Mouse (Mus musculus): ENCODE results near the gene Ankzf1.

Ankzf1 gene

GRCm38 (mm10) chr1:75187914-75188483 is 4.0 kb upstream of the Ankzf1 start:
- no peak for DNase-seq (ENCODE audit: extremely low spot score, low read depth, low spot score)

GRCm38 (mm10) chr1:75190577-75190976 is 1.4 kb upstream of the Ankzf1 start:
- no peak for DNase-seq (ENCODE audit: extremely low spot score, low read depth, low spot score)

- DNase-seq (ENCODE audit: extremely low spot score, low read depth, low spot score): no peak
These were observed 711 bp upstream of the Ankzf1 start for GRCm38 (mm10) chr1:75191258-75191621.

DNA sequence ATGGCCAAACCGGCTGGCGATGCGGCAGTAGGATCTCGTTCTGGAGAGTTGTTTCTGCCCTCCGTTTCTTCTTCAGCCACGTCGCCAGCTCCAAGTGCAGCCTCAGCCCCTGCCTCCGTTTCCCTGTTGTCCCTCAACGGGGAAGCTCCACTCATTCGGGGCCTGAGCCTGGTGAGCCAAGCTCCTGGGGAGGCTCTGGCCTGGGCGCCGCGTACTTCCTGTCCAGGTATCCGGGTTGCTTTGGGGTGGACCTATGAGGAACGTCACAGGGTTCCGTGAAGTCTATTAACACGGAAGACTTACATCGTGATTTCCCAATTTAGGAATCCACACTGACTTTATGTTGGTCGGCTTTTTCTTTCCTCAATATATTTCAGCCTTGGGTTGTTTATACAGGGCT is 501 bp downstream of the Ankzf1 start:
- no peak for DNase-seq (ENCODE audit: extremely low spot score, low read depth, low spot score)

DNA sequence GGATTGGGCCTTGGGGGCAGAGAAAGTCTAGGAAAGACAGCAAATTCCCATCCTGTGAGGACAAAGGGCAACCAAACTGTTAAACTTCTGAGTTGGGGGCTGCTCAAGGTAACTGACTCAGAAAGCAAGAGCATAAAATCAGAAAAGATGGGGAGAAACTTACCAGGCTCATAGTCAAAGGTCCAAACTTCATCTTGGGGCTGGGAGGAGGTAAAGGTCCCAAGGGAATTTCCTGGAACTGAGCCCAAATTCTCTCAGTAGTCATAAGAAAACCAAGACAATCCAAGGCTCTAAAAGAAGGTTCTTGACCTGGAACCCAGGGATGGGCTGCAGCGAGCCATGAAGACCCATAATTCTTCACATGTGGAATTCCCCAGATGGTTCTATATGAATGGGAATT is 9.3 kb downstream of the Ankzf1 start:
- DNase-seq (ENCODE audit: extremely low spot score, low read depth, low spot score): no peak

DNA sequence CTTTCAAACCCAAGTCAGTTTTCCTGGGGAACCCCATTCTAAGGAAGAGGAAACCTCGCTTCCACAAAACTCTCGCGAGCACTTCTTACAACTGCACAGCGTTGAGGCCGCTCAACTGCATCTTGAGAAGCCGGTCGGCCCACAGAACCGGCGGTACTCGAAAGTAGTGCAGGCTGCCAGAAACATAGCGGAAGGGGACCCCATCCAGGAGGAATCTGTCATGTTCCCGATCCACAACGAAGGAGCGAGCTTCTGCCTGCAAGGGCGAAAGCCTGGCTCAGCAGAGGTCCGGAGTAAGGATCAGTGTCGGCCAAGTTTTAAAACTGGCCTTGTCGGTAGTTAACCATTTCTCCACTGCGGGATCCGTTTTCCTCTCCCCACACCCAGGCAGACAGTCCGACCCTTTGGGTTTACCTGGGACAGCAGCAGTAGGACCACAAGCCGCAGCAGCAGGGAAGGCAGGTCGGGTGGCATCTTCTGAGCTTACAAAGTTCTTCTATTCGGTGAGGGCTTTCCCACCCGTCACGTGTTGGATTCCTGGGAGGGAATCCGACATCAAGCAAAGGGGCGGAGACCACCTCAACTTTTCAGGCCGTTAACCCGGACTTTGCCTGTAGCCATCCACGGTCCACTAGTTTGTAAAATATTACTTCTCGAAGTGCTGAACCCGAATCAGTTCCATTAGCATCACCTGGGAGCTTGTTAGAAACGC is 17.2 kb downstream of the Ankzf1 start:
- no peak for DNase-seq (ENCODE audit: extremely low spot score, low read depth, low spot score)

GRCm38 (mm10) chr1:75210136-75211087 is 18.5 kb downstream of the Ankzf1 start, which contains the start of the genes Glb1l and Stk16:
Gene Glb1l, minus strand, starts transcription at chr1:75210813.
Gene Stk16, plus strand, starts transcription at chr1:75210838.
- DNase-seq (ENCODE audit: extremely low spot score, low read depth, low spot score): peak; percentile 89

- DNase-seq (ENCODE audit: extremely low spot score, low read depth, low spot score): no peak
These were observed 19.3 kb downstream of the Ankzf1 start for GRCm38 (mm10) chr1:75211141-75211708.

GRCm38 (mm10) chr1:75212542-75212941 is 20.6 kb downstream of the Ankzf1 start:
- DNase-seq (ENCODE audit: extremely low spot score, low read depth, low spot score): no peak

- DNase-seq (ENCODE audit: extremely low spot score, low read depth, low spot score): no peak
These were observed 21.1 kb downstream of the Ankzf1 start for GRCm38 (mm10) chr1:75213096-75213495.

- no peak for DNase-seq (ENCODE audit: extremely low spot score, low read depth, low spot score)
These were observed 22.5 kb downstream of the Ankzf1 start for GRCm38 (mm10) chr1:75214442-75214841.

DNA sequence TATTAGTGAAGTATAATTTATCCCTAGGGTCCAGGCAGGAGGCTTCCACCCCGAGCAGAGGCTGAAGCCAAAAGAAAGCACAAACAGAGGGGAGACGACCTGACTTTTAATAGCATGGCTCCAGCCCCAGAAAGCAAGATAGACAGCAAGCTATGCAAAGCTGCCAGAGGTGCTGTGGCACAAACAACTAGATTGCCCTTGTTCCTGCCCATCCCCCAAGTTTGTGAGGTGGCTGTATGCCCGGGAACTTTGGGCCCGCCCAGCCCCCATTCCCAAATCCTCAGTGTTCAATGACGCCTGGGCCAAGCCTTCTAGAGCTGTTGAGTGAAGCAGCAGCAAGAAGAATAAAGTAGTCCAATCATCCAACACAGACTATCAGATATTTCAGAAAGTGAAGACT is 22.9 kb downstream of the Ankzf1 start:
- DNase-seq (ENCODE audit: extremely low spot score, low read depth, low spot score): no peak

DNA sequence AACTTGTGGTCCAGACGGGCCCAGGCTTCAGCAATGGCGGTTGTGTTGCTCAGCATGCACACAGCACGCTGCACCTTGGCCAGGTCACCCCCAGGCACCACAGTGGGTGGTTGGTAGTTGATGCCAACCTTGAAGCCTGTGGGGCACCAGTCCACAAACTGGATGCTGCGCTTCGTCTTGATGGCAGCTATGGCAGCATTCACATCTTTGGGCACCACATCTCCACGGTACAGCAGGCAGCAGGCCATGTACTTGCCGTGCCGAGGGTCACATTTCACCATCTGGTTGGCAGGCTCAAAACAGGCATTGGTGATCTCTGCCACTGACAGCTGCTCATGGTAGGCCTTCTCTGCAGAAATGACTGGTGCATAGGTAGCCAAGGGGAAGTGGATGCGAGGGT is 23.8 kb downstream of the Ankzf1 start:
- DNase-seq (ENCODE audit: extremely low spot score, low read depth, low spot score): no peak

- no peak for DNase-seq (ENCODE audit: extremely low spot score, low read depth, low spot score)
These were observed 25.0 kb downstream of the Ankzf1 start for GRCm38 (mm10) chr1:75216797-75217585.

DNA sequence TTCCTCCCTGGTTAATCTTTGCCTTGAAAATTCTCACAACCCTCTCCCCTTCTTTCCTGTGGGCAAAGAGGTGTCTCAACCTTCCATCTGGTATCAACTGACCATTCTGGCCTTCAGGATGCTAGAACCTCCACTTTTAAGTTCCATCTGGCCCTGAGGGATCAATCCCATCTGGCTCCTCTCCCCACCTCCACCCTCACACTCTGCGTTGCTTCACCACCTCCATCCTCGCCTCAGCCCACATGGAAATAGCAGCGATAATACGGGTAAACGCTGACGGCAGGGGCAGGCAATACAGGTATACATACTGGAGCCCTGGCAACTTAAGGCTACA is 25.9 kb downstream of the Ankzf1 start:
- no peak for DNase-seq (ENCODE audit: extremely low spot score, low read depth, low spot score)

- no peak for DNase-seq (ENCODE audit: extremely low spot score, low read depth, low spot score)
These were observed 26.5 kb downstream of the Ankzf1 start for GRCm38 (mm10) chr1:75218227-75219001.

GRCm38 (mm10) chr1:75219078-75219477 is 27.1 kb downstream of the Ankzf1 start:
- no peak for DNase-seq (ENCODE audit: extremely low spot score, low read depth, low spot score)

- DNase-seq (ENCODE audit: extremely low spot score, low read depth, low spot score): no peak
These were observed 27.6 kb downstream of the Ankzf1 start, which contains the start of gene Tuba4a for GRCm38 (mm10) chr1:75219531-75219930. Gene Tuba4a, minus strand, starts transcription at chr1:75219865.

DNA sequence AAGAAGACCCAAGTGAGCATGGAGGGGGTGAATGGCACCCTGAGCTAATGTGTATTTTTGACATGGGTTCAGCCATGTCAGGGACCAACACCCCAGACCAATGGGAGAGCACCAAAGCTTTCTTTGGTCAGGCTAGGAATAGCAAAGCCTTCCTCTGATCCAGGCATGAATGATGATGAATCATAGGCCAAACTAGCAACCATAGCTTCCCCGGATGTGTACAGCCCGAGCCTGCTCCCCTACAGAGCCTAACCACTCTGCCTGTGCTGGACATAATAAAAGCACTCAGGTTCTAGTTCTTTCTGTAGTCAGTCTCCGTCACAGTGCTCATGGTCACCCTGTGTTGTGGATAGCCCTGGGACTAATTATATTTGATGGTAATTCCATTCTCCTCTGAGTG is 29.6 kb downstream of the Ankzf1 start:
- DNase-seq (ENCODE audit: extremely low spot score, low read depth, low spot score): no peak

DNA sequence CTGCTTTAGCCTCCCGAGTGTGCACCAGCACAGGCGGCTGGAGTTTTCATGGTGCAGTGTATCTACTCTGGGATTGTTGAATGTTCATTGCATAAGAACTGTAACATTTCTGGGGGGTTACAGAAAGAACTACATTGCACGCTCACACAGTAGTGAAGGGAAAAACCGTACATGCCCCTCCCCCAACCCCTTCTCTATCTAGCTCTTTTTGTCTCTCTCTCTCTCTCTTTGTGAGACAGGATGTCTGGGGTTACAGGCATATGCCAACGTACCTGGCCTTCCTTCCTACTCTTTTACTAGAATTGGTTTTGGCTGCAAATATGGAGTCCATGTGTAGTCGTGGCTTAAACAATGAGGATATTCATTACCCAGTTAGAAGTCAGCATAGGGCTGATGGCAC is 31.0 kb downstream of the Ankzf1 start:
- DNase-seq (ENCODE audit: extremely low spot score, low read depth, low spot score): no peak

All from hindlimb bud, embryonic 11.5 days (tissue).